Mouse (Mus musculus) erythroblast, embryonic 14.5 days (primary cell): ENCODE measurements at regions not wholly inside any gene's neighbourhood (a gene's known extent, or its start where the extent isn't known, plus 50 kb on each side); places are given as distances from the start of the nearest gene placed in this dataset.

Experiments used
- GATA1 ChIP-seq: IDR thresholded peaks from 2 replicates; pipeline ENCODE4 v1.6.1; 2012; ENCODE audit warnings: low read length, inconsistent platforms, mixed read lengths
- TAL1 ChIP-seq: IDR thresholded peaks from 3 replicates; pipeline ENCODE4 v1.6.1; 2012; ENCODE audit warnings: low read length, inconsistent platforms, mixed read lengths

DNA sequence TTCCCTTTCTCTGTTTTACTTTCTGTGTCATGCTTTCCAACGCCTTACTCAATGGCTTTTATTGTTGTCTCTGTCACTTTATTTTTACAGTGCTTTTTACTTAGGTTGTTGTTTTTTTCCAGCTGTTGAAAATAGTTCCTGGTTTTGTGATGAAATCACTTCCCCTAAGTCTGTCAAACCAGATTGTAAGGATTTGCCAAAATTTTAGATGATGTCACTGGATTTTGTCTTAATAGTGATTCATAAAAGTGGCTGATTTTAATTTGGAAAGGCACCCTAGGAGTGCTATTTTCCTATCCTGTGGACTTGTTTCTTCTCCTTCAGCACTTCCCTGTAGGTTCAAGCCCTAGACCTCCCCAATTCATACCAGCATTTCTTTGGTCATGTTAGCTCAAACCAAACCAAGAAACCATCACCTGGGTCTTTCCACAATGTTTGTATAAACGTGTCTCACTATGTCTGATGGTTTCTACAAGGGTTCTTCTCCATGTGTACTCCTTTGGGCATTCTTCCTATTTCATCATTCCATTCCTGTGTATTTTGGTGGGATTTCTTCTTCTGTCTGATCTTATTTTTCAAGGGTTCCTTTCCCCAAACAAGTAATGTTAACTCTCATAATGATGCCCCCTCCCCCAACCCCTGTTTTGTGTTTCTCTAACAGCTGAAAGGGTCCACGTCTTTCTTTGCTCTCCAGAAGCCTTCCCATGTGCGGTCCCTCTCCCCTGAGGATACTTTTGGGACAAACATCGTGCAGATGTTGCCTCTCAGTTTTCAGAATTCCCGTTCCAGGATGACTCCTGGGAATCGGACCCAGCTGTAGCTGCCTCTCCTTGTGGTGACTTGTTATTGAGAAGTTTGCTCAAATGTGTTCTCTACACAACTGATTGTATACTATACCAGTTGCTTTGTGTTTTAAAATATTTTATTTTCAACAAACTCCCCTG, 89.5 kb upstream of the Dcn start:
- no peak for TF ChIP-seq TAL1
- TF ChIP-seq GATA1 = no peak
